Mouse (Mus musculus) T-helper 17 cell (primary cell): ENCODE results near the gene Gm15128.
"Not testable (repeated sequence)": the region's sequence is repeated elsewhere in the genome, so short reads cannot be mapped to it uniquely, and the experiment has no call there.

ENCODE experiments used
- in situ Hi-C, 2 experiments: fragments of 300-600 bp; cut with MboI, MseI; formaldehyde crosslinking; loops; 1 replicate in 1 of 2; 2 replicates in 1 of 2; pipeline ENCODE4 v1.15.1; 2025; ENCODE audit warnings: high pct_unique_total_duplicates in 2 of 2

Gm15128 gene

GRCm38 (mm10) chrX:147765691-147766090, at the start of gene Gm15128:
Gene Gm15128, plus strand, starts transcription at chrX:147765991.
- in situ Hi-C loops, result not testable (repeated sequence)
